Mouse (Mus musculus) hindbrain, embryonic 16.5 days (tissue): ENCODE measurements around the gene Tmod1. TPM values are rescaled to one million over a fixed set of nuclear protein-coding genes. Genes with fewer than 3 reads are reported as not detected.

ENCODE experiments used
- ATAC-seq: fragments of 200-750 bp; cut with Nextera tagmentation; 2 replicates; pipeline ENCODE4 v1.8.0; 2017; ENCODE audit warnings: moderate TSS enrichment, moderate library complexity
- H3K27ac ChIP-seq: fragments of 300-500 bp; sonication (generic); 2 replicates; pipeline ENCODE4 v1.5.1; 2014; ENCODE audit warnings: low read depth, mild to moderate bottlenecking, control low read depth, low read length, moderate library complexity
- H3K27me3 ChIP-seq: fragments of 300-500 bp; sonication (generic); replicated peaks from 2 replicates; pipeline ENCODE4 v1.6.1; 2014; ENCODE audit warnings: low read length; ENCODE audit not compliant: control insufficient read depth, insufficient read depth
- H3K36me3 ChIP-seq: fragments of 300-500 bp; sonication (generic); 2 replicates; pipeline ENCODE4 v1.6.1; 2014; ENCODE audit warnings: mild to moderate bottlenecking, low read length, moderate library complexity, mixed read lengths; ENCODE audit not compliant: control insufficient read depth, insufficient read depth
- H3K4me1 ChIP-seq: fragments of 300-500 bp; sonication (generic); 2 replicates; pipeline ENCODE4 v1.6.1; 2014; ENCODE audit warnings: low read depth, low read length; ENCODE audit not compliant: control insufficient read depth, insufficient read depth
- H3K4me2 ChIP-seq: fragments of 300-500 bp; sonication (generic); 2 replicates; pipeline ENCODE4 v1.6.1; 2014; ENCODE audit warnings: mild to moderate bottlenecking, low read length, control low read depth, moderate library complexity
- H3K4me3 ChIP-seq: fragments of 300-500 bp; sonication (generic); 2 replicates; pipeline ENCODE4 v1.5.1; 2014; ENCODE audit warnings: mild to moderate bottlenecking, low read length, control low read depth, moderate library complexity
- H3K9ac ChIP-seq: fragments of 300-500 bp; sonication (generic); 2 replicates; pipeline ENCODE4 v1.6.1; 2014; ENCODE audit warnings: low read depth, mild to moderate bottlenecking, control low read depth, low read length, moderate library complexity
- H3K9me3 ChIP-seq: fragments of 300-500 bp; sonication (generic); 2 replicates; pipeline ENCODE4 v1.6.1; 2014; ENCODE audit warnings: mild to moderate bottlenecking, low read length, moderate library complexity; ENCODE audit not compliant: control insufficient read depth
- WGBS: fragments of 180-500 bp; shearing (Covaris S2); extraction: QIAGEN DNeasy Blood & Tissue Kit; methylation state at CpG from one replicate; pipeline ENCODE4 v1.1.7; 2014; 5-methylcytosine and 5-hydroxymethylcytosine counted together
- polyA plus RNA-seq: library from polyadenylated mRNA; unstranded; fragments of >200 nt; fragmentation: Nextera tagmentation; extraction: Ambion mirVana; gene quantifications from 2 replicates; pipeline ENCODE4 v1.2.1, GENCODE M21; 2015

Gene Tmod1
- 2.1 and 3.0 TPM in 2 replicates for polyA plus RNA-seq

DNA sequence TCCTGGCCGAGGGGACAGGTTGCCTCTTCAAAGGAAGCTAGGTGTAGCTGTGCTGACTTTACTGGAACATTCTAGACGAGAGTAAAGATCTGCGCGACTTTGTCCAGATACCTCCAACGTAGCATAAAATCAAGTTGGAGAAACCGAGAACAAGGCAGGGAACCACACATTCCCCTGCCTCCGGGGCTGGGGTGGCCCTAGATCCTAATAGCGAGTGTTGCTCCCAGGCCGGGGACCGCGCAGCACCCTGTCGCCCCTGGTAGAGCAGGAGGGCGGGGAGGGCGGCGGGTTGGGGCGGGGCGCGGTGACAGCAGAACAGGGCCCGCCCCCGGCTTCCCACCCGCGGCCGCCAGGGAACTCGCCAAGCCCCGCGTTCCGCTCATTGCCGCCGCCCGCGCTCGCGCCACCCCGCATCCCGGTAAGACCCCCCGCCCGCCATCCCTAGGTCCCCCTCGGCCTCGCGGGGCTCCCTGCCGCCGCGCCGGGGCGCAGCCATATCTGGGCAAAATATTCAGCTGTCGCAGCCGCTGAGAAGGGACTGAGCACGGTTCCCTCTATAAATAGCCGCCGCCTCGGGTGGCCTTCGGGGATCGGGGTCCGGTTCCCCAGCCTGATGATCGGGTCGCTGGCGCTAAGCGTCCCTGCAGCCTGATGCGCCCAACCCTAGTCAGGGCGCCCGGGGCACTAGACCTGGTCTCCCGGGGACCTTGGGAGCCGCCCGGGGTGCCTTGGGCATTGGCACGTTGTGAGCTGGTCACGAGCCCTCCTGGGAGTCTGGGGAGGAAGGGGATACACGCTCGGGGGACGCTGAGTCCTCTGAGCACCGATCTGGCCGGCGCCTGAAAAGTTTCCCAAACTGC is at the start of gene Tmod1:
Gene Tmod1, plus strand, starts transcription at position 44 of the 860 bp plus-strand sequence.
- H3K36me3 ChIP-seq: no peaks in the 10 kb centered on the region
- no peak within 1 kb of the TSS for H3K27ac ChIP-seq
- WGBS: under 1% methylated on average over 65 of the region's 72 CpGs
- ATAC-seq: peak; percentile 55
- peaks cover 29% of the 10 kb centered on the region for H3K27me3 ChIP-seq
- no peaks in the 10 kb centered on the region for H3K9me3 ChIP-seq
- H3K4me2 ChIP-seq: peak within 1 kb of the TSS; percentile 99
- H3K4me3 ChIP-seq: peak within 1 kb of the TSS; percentile 65
- peaks cover 15% of the 10 kb centered on the region for H3K4me1 ChIP-seq
- H3K9ac ChIP-seq: peak within 1 kb of the TSS; percentile 67

DNA sequence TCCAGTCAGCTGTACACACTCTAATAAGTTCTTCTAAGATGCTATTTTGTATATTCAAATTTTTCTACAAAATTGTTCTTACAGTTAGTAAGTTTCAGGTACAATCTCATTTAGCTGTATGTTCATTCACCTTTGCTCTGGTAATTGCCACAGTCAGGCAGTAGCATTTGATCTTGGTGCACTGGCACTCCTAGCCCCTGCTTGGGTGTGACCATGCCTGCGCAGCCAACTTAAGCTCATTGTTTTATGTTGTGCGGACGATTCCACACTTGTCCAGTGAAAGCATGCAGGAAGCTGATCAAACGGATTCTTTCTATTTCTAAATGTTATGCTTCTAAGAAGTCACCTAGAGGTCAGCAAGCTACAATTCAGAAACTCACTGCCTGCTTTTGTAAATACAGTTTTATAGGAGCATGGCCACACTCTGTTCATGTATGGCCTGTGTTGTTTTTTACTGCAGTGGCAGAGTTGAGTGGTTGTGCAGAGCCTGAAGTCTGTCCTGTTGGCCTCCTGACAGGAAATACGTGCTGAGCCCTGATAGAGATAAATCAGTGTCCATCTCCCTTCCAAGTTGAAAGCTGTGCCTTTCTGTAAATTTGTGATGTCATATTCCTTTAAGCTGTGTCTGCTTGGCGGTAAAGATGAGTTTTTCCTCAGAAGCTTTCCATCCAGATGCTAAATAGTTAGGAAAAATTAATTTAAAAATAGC is 48.2 kb upstream of the Tmod1 start:
- H3K4me1 ChIP-seq: no peaks in the 10 kb centered on the region
- H3K9ac ChIP-seq: no peak overlapping the region
- H3K27ac ChIP-seq: no peak overlapping the region
- ATAC-seq: no peak
- H3K4me2 ChIP-seq: no peak overlapping the region
- WGBS: 72% methylated on average over 6 of the region's 6 CpGs
- no peak overlapping the region for H3K4me3 ChIP-seq
- H3K36me3 ChIP-seq: peaks cover 7% of the 10 kb centered on the region; the same call in 1 of the 2 replicates
- H3K9me3 ChIP-seq: no peaks in the 10 kb centered on the region
- H3K27me3 ChIP-seq: no peaks in the 10 kb centered on the region

DNA sequence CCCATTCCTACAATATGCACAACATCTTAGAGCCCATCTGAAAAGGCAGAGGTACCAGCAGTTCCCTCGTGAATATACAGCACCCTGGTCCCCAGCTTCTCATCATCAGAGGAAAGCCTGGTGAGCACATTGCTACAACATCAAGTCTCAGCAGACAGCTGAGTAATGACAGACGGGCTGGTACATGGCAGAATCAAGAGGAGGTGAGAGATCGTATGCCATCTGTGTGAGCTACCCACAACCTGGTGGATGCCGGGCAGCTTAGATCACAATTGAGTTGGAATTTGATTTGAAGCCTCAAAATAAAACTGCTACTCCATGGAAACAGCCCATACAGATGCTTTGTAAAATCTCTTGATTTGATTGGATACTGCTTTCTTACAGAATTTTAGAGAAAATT is 40.2 kb upstream of the Tmod1 start:
- Histone ChIP-seq H3K36me3 (no peaks in the 10 kb centered on the region), H3K9me3 (no peaks in the 10 kb centered on the region), H3K4me2 (no peak overlapping the region), H3K27me3 (no peaks in the 10 kb centered on the region), H3K4me3 (no peak overlapping the region), H3K9ac (no peak overlapping the region), H3K4me1 (no peaks in the 10 kb centered on the region), H3K27ac (no peak overlapping the region)
- 89% methylated on average over 4 of the region's 4 CpGs for WGBS
- ATAC-seq: no peak

DNA sequence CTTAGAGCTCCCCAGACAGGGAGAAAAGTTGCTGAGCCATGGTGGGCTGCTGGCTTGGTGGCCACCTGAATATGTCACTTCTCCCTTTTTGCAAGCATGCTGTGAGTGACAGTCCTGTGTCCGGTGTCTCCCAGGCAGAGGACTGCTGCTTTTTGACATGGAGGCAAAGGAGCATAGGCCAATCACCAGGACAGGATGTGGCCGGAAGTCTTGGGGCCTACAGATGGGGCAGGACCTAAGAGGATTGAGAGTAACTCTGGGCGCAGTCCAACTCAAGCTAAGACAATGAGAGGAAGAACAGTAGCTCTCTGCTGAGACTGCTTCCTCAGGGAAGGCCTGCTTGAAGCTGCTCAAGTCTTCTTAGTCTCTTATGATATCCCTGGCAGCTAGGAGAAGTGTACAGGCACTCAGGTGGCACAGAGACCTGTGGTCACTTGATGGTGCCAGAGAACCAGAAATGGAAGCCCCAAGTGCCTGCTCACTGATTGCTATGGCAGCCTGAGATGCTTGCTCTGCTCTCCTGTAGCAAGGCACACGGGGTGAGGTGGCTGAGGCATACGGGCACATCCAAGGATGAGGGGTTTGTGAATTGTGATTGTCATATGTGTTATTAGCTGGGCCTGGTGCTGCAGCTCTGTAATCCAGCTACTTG is 30.5 kb upstream of the Tmod1 start:
- Histone ChIP-seq H3K27ac (no peak overlapping the region), H3K27me3 (no peaks in the 10 kb centered on the region), H3K4me1 (no peaks in the 10 kb centered on the region), H3K4me2 (no peak overlapping the region), H3K4me3 (no peak overlapping the region), H3K9me3 (no peaks in the 10 kb centered on the region), H3K36me3 (peaks cover 29% of the 10 kb centered on the region), H3K9ac (no peak overlapping the region)
- ATAC-seq: no peak
- 89% methylated on average over 5 of the region's 5 CpGs for WGBS

DNA sequence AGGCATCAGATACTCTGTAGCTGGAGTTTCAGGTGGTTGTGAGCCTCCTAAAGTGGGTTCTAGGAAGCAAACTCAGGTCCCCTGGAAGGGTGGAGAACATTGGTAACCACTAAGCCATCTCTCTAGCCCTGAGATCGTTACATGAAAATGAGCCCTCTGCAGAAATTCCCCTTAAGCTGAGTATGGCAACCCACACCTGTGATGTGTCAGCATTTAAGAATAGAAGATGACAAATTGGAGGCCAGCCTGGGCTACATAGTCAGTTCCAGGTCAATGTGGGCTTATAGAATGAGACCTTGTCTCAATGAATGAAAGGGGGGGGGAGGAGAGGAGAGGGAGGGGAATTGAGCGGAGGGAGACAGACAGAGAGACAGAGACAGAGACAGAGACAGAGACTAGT is 27.0 kb upstream of the Tmod1 start:
- Histone ChIP-seq H3K9me3 (no peaks in the 10 kb centered on the region), H3K4me2 (no peak overlapping the region), H3K36me3 (peaks cover 25% of the 10 kb centered on the region), H3K4me1 (no peaks in the 10 kb centered on the region), H3K27me3 (no peaks in the 10 kb centered on the region), H3K9ac (no peak overlapping the region), H3K27ac (no peak overlapping the region), H3K4me3 (no peak overlapping the region)
- no peak for ATAC-seq
- WGBS: 87% methylated on average over 2 of the region's 2 CpGs

DNA sequence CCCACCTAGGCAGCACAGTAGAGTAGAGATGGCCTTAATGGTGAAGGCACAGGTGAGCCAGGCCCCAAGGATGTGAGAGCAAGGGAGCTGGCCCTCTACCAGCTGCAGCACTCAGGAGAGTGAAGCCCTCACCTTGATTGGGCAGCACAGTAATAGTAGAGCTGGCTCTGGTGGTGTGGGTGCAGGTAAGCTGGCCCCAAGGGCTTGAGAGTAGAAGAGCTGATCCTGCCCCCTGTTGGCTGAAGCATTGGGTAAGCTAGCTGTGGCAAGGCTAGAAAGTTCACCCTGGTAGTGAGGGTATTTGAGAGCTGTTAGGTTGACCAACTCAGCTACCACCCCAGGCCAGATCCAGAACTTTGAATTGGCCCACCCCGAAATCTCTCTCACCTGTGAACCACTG is 23.1 kb upstream of the Tmod1 start:
- Histone ChIP-seq H3K27me3 (no peaks in the 10 kb centered on the region), H3K4me2 (no peak overlapping the region), H3K4me3 (no peak overlapping the region), H3K9me3 (no peaks in the 10 kb centered on the region), H3K9ac (no peak overlapping the region), H3K4me1 (no peaks in the 10 kb centered on the region), H3K36me3 (peaks cover 10% of the 10 kb centered on the region), H3K27ac (no peak overlapping the region)
- no peak for ATAC-seq
- 81% methylated on average over 1 of the region's 1 CpGs for WGBS

DNA sequence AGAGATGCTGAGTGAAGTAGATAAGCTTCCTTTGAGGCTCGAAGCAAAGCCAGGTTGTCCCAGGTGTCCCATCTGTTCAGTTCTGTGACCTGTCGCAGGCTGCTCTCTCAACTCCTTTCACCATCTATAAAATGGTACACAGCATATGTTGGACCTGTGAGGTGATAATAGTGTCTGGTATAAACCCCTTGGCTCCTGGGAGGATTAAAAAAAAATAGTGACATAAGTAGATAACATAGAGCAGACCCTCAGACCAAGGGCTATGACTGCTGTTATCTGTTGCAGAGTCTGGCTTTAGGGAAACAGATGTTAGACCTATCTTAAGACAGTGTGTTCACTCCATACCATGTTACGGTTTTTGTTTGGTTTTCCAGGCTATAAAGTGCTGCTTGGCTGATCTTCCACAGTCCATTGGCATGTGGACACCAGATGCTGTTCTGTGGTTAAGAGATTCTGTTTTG is 15.7 kb upstream of the Tmod1 start:
- Histone ChIP-seq H3K4me3 (no peak overlapping the region), H3K9me3 (no peaks in the 10 kb centered on the region), H3K27me3 (no peaks in the 10 kb centered on the region), H3K4me1 (no peaks in the 10 kb centered on the region), H3K27ac (no peak overlapping the region), H3K4me2 (no peak overlapping the region), H3K36me3 (peaks cover 5% of the 10 kb centered on the region), H3K9ac (no peak overlapping the region)
- ATAC-seq: no peak
- 84% methylated on average over 3 of the region's 3 CpGs for WGBS

DNA sequence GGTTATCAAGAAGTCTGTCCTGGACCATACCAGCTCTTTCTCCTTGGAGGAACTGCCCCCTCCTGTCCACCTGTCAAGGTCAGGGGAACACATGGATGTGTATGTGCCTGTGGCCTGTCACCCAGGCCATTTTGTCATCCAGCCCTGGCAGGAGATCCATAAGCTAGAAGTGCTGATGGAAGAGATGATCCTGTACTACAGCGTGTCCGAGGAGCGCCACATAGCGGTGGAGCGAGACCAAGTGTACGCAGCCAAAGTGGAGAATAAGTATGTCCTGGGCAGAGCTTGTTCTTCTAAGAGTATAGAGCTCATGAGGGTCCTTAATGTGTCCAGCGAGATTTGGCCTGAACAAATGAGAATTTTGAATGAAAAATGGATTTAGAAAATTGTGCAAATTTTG is 12.8 kb upstream of the Tmod1 start:
- Histone ChIP-seq H3K4me2 (no peak overlapping the region), H3K9me3 (no peaks in the 10 kb centered on the region), H3K9ac (no peak overlapping the region), H3K4me3 (no peak overlapping the region), H3K27me3 (no peaks in the 10 kb centered on the region), H3K4me1 (no peaks in the 10 kb centered on the region), H3K27ac (no peak overlapping the region), H3K36me3 (no peaks in the 10 kb centered on the region; the same call in none of the 2 replicates)
- ATAC-seq: no peak
- 55% methylated on average over 7 of the region's 7 CpGs for WGBS

DNA sequence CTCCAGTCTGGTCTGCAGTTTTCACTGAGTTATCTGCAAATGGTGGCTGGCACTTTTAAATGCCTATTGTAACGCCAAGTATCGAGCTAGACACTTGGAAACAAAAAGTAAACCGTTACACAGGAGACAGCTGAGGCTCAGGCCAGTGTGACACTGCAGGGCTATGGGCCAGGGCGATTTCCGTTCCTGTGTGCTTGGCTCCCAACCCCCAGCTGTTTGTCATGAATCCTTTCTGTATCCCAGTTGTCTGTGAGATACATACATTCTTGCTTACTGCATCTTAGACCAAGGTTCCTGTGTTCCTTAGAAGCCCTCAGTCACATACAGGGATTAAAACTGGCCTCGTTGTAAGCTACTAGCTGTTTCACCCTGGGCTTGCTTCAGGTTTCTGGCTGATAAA is 10.5 kb upstream of the Tmod1 start:
- Histone ChIP-seq H3K4me1 (no peaks in the 10 kb centered on the region), H3K9ac (no peak overlapping the region), H3K27me3 (no peaks in the 10 kb centered on the region), H3K4me3 (no peak overlapping the region), H3K36me3 (no peaks in the 10 kb centered on the region; the same call in none of the 2 replicates), H3K9me3 (no peaks in the 10 kb centered on the region), H3K4me2 (no peak overlapping the region), H3K27ac (no peak overlapping the region)
- 63% methylated on average over 6 of the region's 6 CpGs for WGBS
- ATAC-seq: no peak
